Mouse (Mus musculus): ENCODE results near the gene Apoo. TPM values are rescaled to one million over a fixed set of nuclear protein-coding genes. Genes with fewer than 3 reads are reported as not detected.
"Not testable (repeated sequence)": the region's sequence is repeated elsewhere in the genome, so short reads cannot be mapped to it uniquely, and the experiment has no call there.

The Apoo gene
- polyA plus RNA-seq, 1 experiment from 2014 or later, result 113 TPM

DNA sequence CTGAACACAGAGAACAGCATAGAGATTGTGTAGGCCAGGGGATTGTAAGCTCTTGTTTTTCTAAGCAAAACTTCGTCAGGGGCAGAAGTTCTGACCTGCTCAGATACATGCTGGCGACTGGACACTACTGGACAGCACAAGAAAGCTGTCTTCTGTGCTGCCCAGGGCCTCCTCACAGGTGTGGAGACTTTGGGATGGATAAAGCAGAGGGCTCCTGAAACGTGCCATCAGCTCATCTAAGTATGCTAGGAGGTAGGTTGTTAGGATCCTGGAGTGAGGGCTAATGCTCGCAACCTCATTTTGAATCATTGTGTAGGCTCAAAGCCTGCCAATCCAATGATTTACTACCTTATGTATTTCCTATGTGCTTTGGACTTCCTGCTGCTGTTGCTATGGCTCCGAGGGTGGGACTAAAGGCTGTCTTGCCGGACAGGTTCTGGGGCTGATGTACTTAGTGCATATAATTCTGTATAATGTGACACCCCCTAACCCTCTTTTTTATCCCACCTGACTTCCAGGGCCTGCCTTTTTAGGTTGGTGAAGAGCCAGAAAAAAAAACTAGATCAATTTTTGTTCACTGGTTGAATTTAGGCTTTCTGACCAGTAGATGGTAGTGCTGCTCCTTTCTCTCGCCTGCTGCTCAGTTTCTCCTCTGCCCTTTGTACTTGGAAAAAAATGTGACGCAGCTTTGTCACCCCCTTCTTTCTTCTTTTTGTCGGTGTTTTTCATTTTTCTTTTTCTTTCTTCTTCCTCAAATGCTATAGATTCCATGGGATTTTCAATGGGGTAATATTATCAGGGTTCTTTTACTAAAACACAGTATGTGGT, 64.8 kb downstream of the Apoo start:
- H3K4me3 ChIP-seq (replicated peaks; ENCODE audit: low read length), result no peak overlapping the region
- H3K9ac ChIP-seq (replicated peaks; ENCODE audit: low read depth, low read length), result no peak overlapping the region
- H3K4me2 ChIP-seq (ENCODE audit: low read length), result no peak overlapping the region
- H3K27me3 ChIP-seq (replicated peaks; ENCODE audit: control insufficient read depth, insufficient read depth, low read length), result peaks cover 11% of the 10 kb centered on the region
- no peak overlapping the region for H3K27ac ChIP-seq (ENCODE audit: low read length)
- H3K4me1 ChIP-seq (replicated peaks; ENCODE audit: control insufficient read depth, insufficient read depth, low read length), result no peaks in the 10 kb centered on the region
- no peaks in the 10 kb centered on the region for H3K9me3 ChIP-seq (ENCODE audit: control insufficient read depth, low read length)
- WGBS, result 42% methylated on average over 9 of the region's 9 CpGs
- ATAC-seq, result peak; percentile 85
- no peaks in the 10 kb centered on the region for H3K36me3 ChIP-seq (ENCODE audit: control insufficient read depth, insufficient read depth)

- WGBS, result no CpG with 5 or more reads among the region's 3 CpGs
- H3K27ac ChIP-seq (ENCODE audit: low read length); H3K4me3 ChIP-seq (replicated peaks; ENCODE audit: low read length); H3K9me3 ChIP-seq (ENCODE audit: control insufficient read depth, low read length); ATAC-seq; H3K9ac ChIP-seq (replicated peaks; ENCODE audit: low read depth, low read length); H3K27me3 ChIP-seq (replicated peaks; ENCODE audit: control insufficient read depth, insufficient read depth, low read length); H3K4me2 ChIP-seq (ENCODE audit: low read length); H3K4me1 ChIP-seq (replicated peaks; ENCODE audit: control insufficient read depth, insufficient read depth, low read length); H3K36me3 ChIP-seq (ENCODE audit: control insufficient read depth, insufficient read depth): not testable (repeated sequence)
Measured at GRCm38 (mm10) chrX:94445427-94445826, 78.5 kb downstream of the Apoo start.

DNA sequence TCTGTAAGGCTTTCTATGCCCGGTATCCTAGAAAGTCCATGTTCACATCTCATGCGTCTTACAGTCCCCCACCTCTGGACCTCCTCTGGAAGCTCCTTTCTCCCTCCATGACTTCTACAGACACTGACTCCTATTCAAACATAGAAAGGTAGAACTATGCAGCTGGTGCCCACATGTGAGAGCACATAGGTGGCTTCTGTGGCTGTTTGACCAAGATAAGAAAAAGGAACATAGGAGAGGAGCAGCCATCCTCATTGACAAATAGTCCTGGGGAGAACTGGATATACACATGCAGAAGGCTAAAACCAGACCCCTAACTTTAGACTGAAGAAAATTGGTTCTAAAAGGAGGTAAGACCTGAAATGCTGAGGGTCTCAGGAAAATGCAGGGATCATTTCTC, 79.1 kb downstream of the Apoo start:
- H3K4me3 ChIP-seq (replicated peaks; ENCODE audit: low read length); H3K9ac ChIP-seq (replicated peaks; ENCODE audit: low read depth, low read length); H3K27ac ChIP-seq (ENCODE audit: low read length); H3K27me3 ChIP-seq (replicated peaks; ENCODE audit: control insufficient read depth, insufficient read depth, low read length); H3K4me2 ChIP-seq (ENCODE audit: low read length); H3K9me3 ChIP-seq (ENCODE audit: control insufficient read depth, low read length); H3K4me1 ChIP-seq (replicated peaks; ENCODE audit: control insufficient read depth, insufficient read depth, low read length); ATAC-seq; H3K36me3 ChIP-seq (ENCODE audit: control insufficient read depth, insufficient read depth): not testable (repeated sequence)
- WGBS, result 91% methylated on average over 2 of the region's 2 CpGs

DNA sequence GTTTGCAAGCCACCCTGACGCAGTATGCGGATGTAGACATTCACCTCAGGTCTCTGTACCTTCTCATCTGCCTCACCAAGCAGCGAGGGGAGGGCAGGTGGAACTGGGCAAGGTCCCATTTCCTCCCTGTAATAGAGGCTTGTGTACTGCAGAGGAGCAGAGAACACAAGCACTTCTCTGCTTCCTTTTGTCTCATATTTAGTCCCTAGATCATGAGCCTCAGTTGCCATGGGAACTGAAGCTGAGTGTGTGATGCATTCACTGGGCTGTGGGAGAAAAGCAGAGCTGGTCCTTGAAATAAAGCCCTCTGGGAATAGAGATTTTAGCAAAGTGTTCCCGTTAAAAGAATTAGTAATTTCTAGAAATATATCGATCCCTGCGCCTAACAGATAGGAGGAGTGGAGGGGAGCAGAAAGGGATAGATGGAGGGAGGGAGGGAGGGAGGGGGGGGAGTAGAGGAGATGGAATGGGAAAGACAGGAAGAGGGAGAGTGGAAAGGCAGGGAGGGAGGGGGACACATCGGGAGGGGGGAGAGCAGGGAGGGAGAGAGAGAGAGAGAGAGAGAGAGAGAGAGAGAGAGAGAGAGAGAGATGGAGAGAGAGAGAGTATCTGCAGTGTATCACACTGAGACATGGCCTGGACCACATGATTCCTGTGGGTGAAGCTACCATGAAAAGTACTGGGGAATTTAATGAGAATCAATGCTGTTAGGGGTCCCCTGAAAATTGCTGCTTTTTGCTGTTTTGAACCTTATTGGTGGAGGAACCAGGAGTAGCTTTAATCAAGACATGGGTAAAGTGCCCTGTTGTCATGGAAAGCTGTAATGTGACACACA, 83.3 kb downstream of the Apoo start:
- WGBS, result no CpG with 5 or more reads among the region's 7 CpGs
- not testable (repeated sequence) for H3K9me3 ChIP-seq (ENCODE audit: control insufficient read depth, low read length); H3K9ac ChIP-seq (replicated peaks; ENCODE audit: low read depth, low read length); H3K4me3 ChIP-seq (replicated peaks; ENCODE audit: low read length); H3K4me2 ChIP-seq (ENCODE audit: low read length); H3K36me3 ChIP-seq (ENCODE audit: control insufficient read depth, insufficient read depth); H3K27me3 ChIP-seq (replicated peaks; ENCODE audit: control insufficient read depth, insufficient read depth, low read length); H3K27ac ChIP-seq (ENCODE audit: low read length); H3K4me1 ChIP-seq (replicated peaks; ENCODE audit: control insufficient read depth, insufficient read depth, low read length)
- peak; percentile 93 for ATAC-seq

DNA sequence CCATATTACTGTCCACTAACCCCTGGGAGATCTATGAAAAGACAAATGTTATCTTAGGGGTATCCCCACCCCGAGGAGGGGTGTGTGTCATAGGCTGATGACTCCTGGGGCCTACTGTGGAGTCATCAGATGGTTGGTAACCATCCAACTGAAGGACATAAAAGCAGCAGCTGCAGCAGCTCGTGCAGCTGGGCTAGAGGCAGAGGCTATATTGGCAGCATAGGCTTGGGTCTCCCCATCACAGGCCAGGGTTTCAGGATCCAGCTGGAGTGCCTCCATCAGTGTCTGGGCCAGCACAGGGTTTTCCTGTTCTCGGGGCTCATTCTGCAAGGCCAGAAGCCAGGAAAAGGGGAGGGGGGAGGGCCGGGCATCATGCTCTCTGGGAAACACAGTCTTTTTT, 92.4 kb downstream of the Apoo start:
- Histone ChIP-seq H3K9ac (replicated peaks; ENCODE audit: low read depth, low read length) (no peak overlapping the region), H3K4me2 (ENCODE audit: low read length) (no peak overlapping the region), H3K4me1 (replicated peaks; ENCODE audit: control insufficient read depth, insufficient read depth, low read length) (no peaks in the 10 kb centered on the region), H3K36me3 (ENCODE audit: control insufficient read depth, insufficient read depth) (no peaks in the 10 kb centered on the region), H3K27ac (ENCODE audit: low read length) (no peak overlapping the region), H3K27me3 (replicated peaks; ENCODE audit: control insufficient read depth, insufficient read depth, low read length) (peaks cover 4% of the 10 kb centered on the region; the same call in 1 of the 2 replicates), H3K4me3 (replicated peaks; ENCODE audit: low read length) (no peak overlapping the region), H3K9me3 (ENCODE audit: control insufficient read depth, low read length) (no peaks in the 10 kb centered on the region)
- 58% methylated on average over 4 of the region's 4 CpGs for WGBS
- no peak for ATAC-seq

DNA sequence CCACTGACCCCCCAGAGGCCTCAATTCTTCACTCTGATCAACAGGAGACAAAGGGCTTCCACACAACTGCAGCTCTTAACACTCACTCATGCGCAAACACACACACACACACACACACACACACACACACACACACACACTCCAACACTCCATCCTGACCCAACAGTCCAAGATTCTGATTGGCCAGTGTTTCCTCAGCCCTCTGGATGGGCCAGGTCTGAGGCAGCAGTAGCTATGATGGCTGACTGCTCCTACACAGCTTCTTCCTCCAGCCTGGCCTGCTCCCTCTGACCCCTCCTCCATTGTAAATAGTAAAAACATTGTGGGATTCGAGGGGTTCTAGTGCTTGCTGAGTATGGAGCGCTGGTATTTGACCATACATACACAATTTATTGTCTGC, 94.6 kb downstream of the Apoo start:
- H3K4me3 ChIP-seq (replicated peaks; ENCODE audit: low read length); H3K27ac ChIP-seq (ENCODE audit: low read length); H3K4me2 ChIP-seq (ENCODE audit: low read length); ATAC-seq; H3K9ac ChIP-seq (replicated peaks; ENCODE audit: low read depth, low read length); H3K36me3 ChIP-seq (ENCODE audit: control insufficient read depth, insufficient read depth); H3K9me3 ChIP-seq (ENCODE audit: control insufficient read depth, low read length); H3K27me3 ChIP-seq (replicated peaks; ENCODE audit: control insufficient read depth, insufficient read depth, low read length); H3K4me1 ChIP-seq (replicated peaks; ENCODE audit: control insufficient read depth, insufficient read depth, low read length): not testable (repeated sequence)
- 17% methylated on average over 1 of the region's 3 CpGs for WGBS

GRCm38 (mm10) chrX:94462604-94463429, 95.9 kb downstream of the Apoo start:
- not testable (repeated sequence) for H3K36me3 ChIP-seq (ENCODE audit: control insufficient read depth, insufficient read depth); H3K9ac ChIP-seq (replicated peaks; ENCODE audit: low read depth, low read length); H3K4me3 ChIP-seq (replicated peaks; ENCODE audit: low read length); H3K27me3 ChIP-seq (replicated peaks; ENCODE audit: control insufficient read depth, insufficient read depth, low read length); H3K4me2 ChIP-seq (ENCODE audit: low read length); H3K27ac ChIP-seq (ENCODE audit: low read length); H3K4me1 ChIP-seq (replicated peaks; ENCODE audit: control insufficient read depth, insufficient read depth, low read length); H3K9me3 ChIP-seq (ENCODE audit: control insufficient read depth, low read length)
- peak; percentile 93 for ATAC-seq
- no CpG with 5 or more reads among the region's 7 CpGs for WGBS

Data from forebrain, embryonic 16.5 days (tissue).